ENCODE assay signal across 36 mouse cellular contexts in genomic region chr11:34117581-34117980, GRCm38 (mm10). TPM values are rescaled to one million over a fixed set of nuclear protein-coding genes. Genes with fewer than 3 reads are reported as not detected.
"Had no signal": no experiment of that assay in that cellular context is flagged by ENCODE, and none has a peak within 500 bp of the region (broad histone marks: within the 10 kb centered on the region; RNA-seq: fewer than 3 reads in every experiment).

No protein-coding gene starts in this region.

- DNase-seq: cerebellum, adult 9-10 months; cerebellum, adult 9-11 months; cerebellum, postnatal 10 days; cerebellum, postnatal 14 days; cerebellum, postnatal 25 days; cerebellum, postnatal 36 days; embryo, embryonic 11 days; forebrain, postnatal 0 days; gastrocnemius, adult 2 months; gastrocnemius, postnatal 10 days; gastrocnemius, postnatal 14 days; gastrocnemius, postnatal 25 days; gastrocnemius, postnatal 36 days; heart, adult 2 months had no signal

- H3K4me2 ChIP-seq: embryonic facial prominence, embryonic 12.5 days; embryonic facial prominence, embryonic 13.5 days; embryonic facial prominence, embryonic 15.5 days; forebrain, embryonic 12.5 days; forebrain, embryonic 13.5 days; forebrain, embryonic 15.5 days had no signal

- H3K9ac ChIP-seq: embryonic facial prominence, embryonic 12.5 days; embryonic facial prominence, embryonic 13.5 days; embryonic facial prominence, embryonic 15.5 days; forebrain, embryonic 12.5 days; forebrain, embryonic 13.5 days; forebrain, embryonic 15.5 days; forebrain, postnatal 0 days had no signal

- H3K27me3 ChIP-seq: embryonic facial prominence, embryonic 12.5 days; embryonic facial prominence, embryonic 13.5 days had no signal

- H3K36me3 ChIP-seq: embryonic facial prominence, embryonic 10.5 days; embryonic facial prominence, embryonic 12.5 days; embryonic facial prominence, embryonic 13.5 days; embryonic facial prominence, embryonic 15.5 days; forebrain, embryonic 10.5 days; forebrain, embryonic 12.5 days; forebrain, embryonic 15.5 days had no signal

- ATAC-seq: forebrain, embryonic 13.5 days; forebrain, embryonic 14.5 days; forebrain, embryonic 15.5 days; forebrain, embryonic 16.5 days; forebrain, postnatal 0 days had no signal

- H3K9me3 ChIP-seq: embryonic facial prominence, embryonic 10.5 days; embryonic facial prominence, embryonic 12.5 days; embryonic facial prominence, embryonic 13.5 days; embryonic facial prominence, embryonic 15.5 days; forebrain, embryonic 10.5 days; forebrain, embryonic 12.5 days; forebrain, embryonic 13.5 days; forebrain, embryonic 15.5 days had no signal

- H3K27ac ChIP-seq: embryonic facial prominence, embryonic 10.5 days; embryonic facial prominence, embryonic 12.5 days; embryonic facial prominence, embryonic 13.5 days; embryonic facial prominence, embryonic 15.5 days; forebrain, embryonic 10.5 days; forebrain, embryonic 12.5 days; forebrain, embryonic 13.5 days; forebrain, embryonic 15.5 days; gastrocnemius, adult 2 months; heart, adult 2 months had no signal

- H3K4me3 ChIP-seq: embryonic facial prominence, embryonic 10.5 days; embryonic facial prominence, embryonic 12.5 days; embryonic facial prominence, embryonic 13.5 days; embryonic facial prominence, embryonic 15.5 days; erythroblast, embryonic 14.5 days; forebrain, embryonic 10.5 days; forebrain, embryonic 12.5 days; forebrain, embryonic 13.5 days; forebrain, embryonic 15.5 days; gastrocnemius, adult 2 months; heart, adult 2 months had no signal

RNA-seq across cellular contexts. Expression of gene 4930469K13Rik, which starts 19.2 kb away (rescaled TPM):
- total RNA-seq: common myeloid progenitor, adult 5-6 weeks; forebrain, postnatal 0 days; gastrocnemius, adult 18-20 months; gastrocnemius, adult 2 months; gastrocnemius, adult 8-10 months; gastrocnemius, postnatal 10 days; gastrocnemius, postnatal 14 days; gastrocnemius, postnatal 25 days; gastrocnemius, postnatal 36 days; gastrocnemius, postnatal 4 days; granulocyte monocyte progenitor cell, adult 5-6 weeks; heart, adult 18-20 months; heart, adult 2 months; heart, adult 8-10 months had no signal
- polyA plus RNA-seq: cortical plate, adult 2 months; embryonic facial prominence, embryonic 10.5 days; embryonic facial prominence, embryonic 11.5 days; embryonic facial prominence, embryonic 12.5 days; erythroblast, embryonic 14.5 days; forebrain, embryonic 10.5 days; forebrain, embryonic 11.5 days; forebrain, embryonic 12.5 days; forebrain, embryonic 13.5 days; forebrain, embryonic 14.5 days; forebrain, embryonic 15.5 days; forebrain, embryonic 16.5 days; forebrain, postnatal 0 days; frontal cortex, adult 2 months; heart, adult 2 months had no signal
